Mouse (Mus musculus) brown adipose tissue, adult 24 weeks (tissue): ENCODE results near the gene Sumo3. TPM values are rescaled to one million over a fixed set of nuclear protein-coding genes. Genes with fewer than 3 reads are reported as not detected.

ENCODE experiments used
- H3K27ac ChIP-seq: fragments of 200-500 bp; replicated peaks from 2 replicates; pipeline ENCODE4 v1.5.1; 2012; ENCODE audit warnings: low read depth, mild to moderate bottlenecking, low read length
- H3K4me1 ChIP-seq: fragments of 200-500 bp; 2 replicates; pipeline ENCODE4 v1.6.1; 2012; ENCODE audit warnings: low read length, mixed read lengths; ENCODE audit not compliant: control insufficient read depth, insufficient read depth, insufficient read length
- H3K4me3 ChIP-seq: fragments of 200-500 bp; 2 replicates; pipeline ENCODE4 v1.5.1; 2012; ENCODE audit warnings: low read depth, mild to moderate bottlenecking, low read length, moderate library complexity; ENCODE audit not compliant: insufficient read depth
- polyA plus RNA-seq: library from polyadenylated mRNA; stranded (reverse); fragments of >200 nt; gene quantifications from 2 replicates; pipeline ENCODE4 v1.2.4, GENCODE M21; 2012; ENCODE audit not compliant: missing spikeins, insufficient read depth, insufficient read length

Gene Sumo3
- polyA plus RNA-seq, 1 experiment, result 84.9 TPM

- H3K4me3 ChIP-seq, result peak within 1 kb of the TSS; percentile 86
- peak within 1 kb of the TSS; percentile 85 for H3K27ac ChIP-seq
- peaks cover 14% of the 10 kb centered on the region for H3K4me1 ChIP-seq
Observed at GRCm38 (mm10) chr10:77581408-77582284, 24.3 kb upstream of the Sumo3 start, which contains the start of gene Pttg1ip. Gene Pttg1ip, plus strand, starts transcription at chr10:77581720.

- H3K4me3 ChIP-seq, result peak overlapping the region; percentile 86
- peaks cover 20% of the 10 kb centered on the region for H3K4me1 ChIP-seq
- peak overlapping the region; percentile 85 for H3K27ac ChIP-seq
Observed at GRCm38 (mm10) chr10:77582285-77582618, 23.6 kb upstream of the Sumo3 start.

- peak overlapping the region; percentile 59 for H3K27ac ChIP-seq
- peaks cover 26% of the 10 kb centered on the region for H3K4me1 ChIP-seq
- peak overlapping the region; percentile 27; the same call in 1 of the 2 replicates for H3K4me3 ChIP-seq
Observed at GRCm38 (mm10) chr10:77583795-77584422, 22.0 kb upstream of the Sumo3 start.

- Histone ChIP-seq H3K4me1 (peaks cover 26% of the 10 kb centered on the region), H3K27ac (no peak overlapping the region), H3K4me3 (no peak overlapping the region)
Observed at GRCm38 (mm10) chr10:77586637-77587036, 19.3 kb upstream of the Sumo3 start.

GRCm38 (mm10) chr10:77587091-77587775 is 18.7 kb upstream of the Sumo3 start:
- no peak overlapping the region for H3K27ac ChIP-seq
- H3K4me1 ChIP-seq, result peaks cover 26% of the 10 kb centered on the region
- no peak overlapping the region for H3K4me3 ChIP-seq

GRCm38 (mm10) chr10:77588036-77588435 is 17.9 kb upstream of the Sumo3 start:
- Histone ChIP-seq H3K4me1 (peaks cover 22% of the 10 kb centered on the region), H3K27ac (no peak overlapping the region), H3K4me3 (no peak overlapping the region)

GRCm38 (mm10) chr10:77589117-77589516 is 16.8 kb upstream of the Sumo3 start:
- H3K4me3 ChIP-seq, result no peak overlapping the region
- no peak overlapping the region for H3K27ac ChIP-seq
- H3K4me1 ChIP-seq, result peaks cover 13% of the 10 kb centered on the region

GRCm38 (mm10) chr10:77589749-77590148 is 16.1 kb upstream of the Sumo3 start:
- H3K27ac ChIP-seq, result no peak overlapping the region
- peaks cover 13% of the 10 kb centered on the region for H3K4me1 ChIP-seq

GRCm38 (mm10) chr10:77590812-77591211 is 15.1 kb upstream of the Sumo3 start:
- Histone ChIP-seq H3K27ac (no peak overlapping the region), H3K4me1 (peaks cover 13% of the 10 kb centered on the region), H3K4me3 (no peak overlapping the region)

More at GRCm38 (mm10) chr10:77589749-77590148, 16.1 kb upstream of the Sumo3 start:
- no peak overlapping the region for H3K4me3 ChIP-seq

- Histone ChIP-seq H3K4me1 (peaks cover 13% of the 10 kb centered on the region), H3K27ac (no peak overlapping the region), H3K4me3 (no peak overlapping the region)
Observed at GRCm38 (mm10) chr10:77591546-77591945, 14.4 kb upstream of the Sumo3 start.

GRCm38 (mm10) chr10:77596060-77596459 is 9.8 kb upstream of the Sumo3 start:
- no peaks in the 10 kb centered on the region for H3K4me1 ChIP-seq
- no peak overlapping the region for H3K27ac ChIP-seq
- H3K4me3 ChIP-seq, result no peak overlapping the region

GRCm38 (mm10) chr10:77603021-77603420 is 2.9 kb upstream of the Sumo3 start:
- Histone ChIP-seq H3K27ac (no peak overlapping the region), H3K4me1 (peaks cover 7% of the 10 kb centered on the region), H3K4me3 (no peak overlapping the region)

GRCm38 (mm10) chr10:77604111-77604510 is 1.8 kb upstream of the Sumo3 start:
- Histone ChIP-seq H3K4me3 (no peak overlapping the region), H3K27ac (no peak overlapping the region), H3K4me1 (peaks cover 8% of the 10 kb centered on the region)

GRCm38 (mm10) chr10:77604958-77605357 is 939 bp upstream of the Sumo3 start:
- Histone ChIP-seq H3K4me3 (no peak overlapping the region), H3K27ac (no peak overlapping the region), H3K4me1 (peaks cover 8% of the 10 kb centered on the region)

GRCm38 (mm10) chr10:77605368-77605767 is 529 bp upstream of the Sumo3 start:
- Histone ChIP-seq H3K4me1 (peaks cover 8% of the 10 kb centered on the region), H3K27ac (peak overlapping the region; percentile 90), H3K4me3 (peak overlapping the region; percentile 75; the same call in 1 of the 2 replicates)
